Comparison of ENCODE assay signal across 14 mouse cellular contexts in genomic region chr17:78888554-78888953, GRCm38 (mm10). TPM values are rescaled to one million over a fixed set of nuclear protein-coding genes. Genes with fewer than 3 reads are reported as not detected.
"Had no signal": no experiment of that assay in that cellular context is flagged by ENCODE, and none has a peak within 500 bp of the region (broad histone marks: within the 10 kb centered on the region; RNA-seq: fewer than 3 reads in every experiment).

No protein-coding gene starts in this region.

- DNase-seq: kidney, postnatal 36 days; layer of hippocampus, adult 9-11 months; layer of hippocampus, postnatal 36 days; lung, adult 18-20 months; retina, postnatal 1 day; right cerebral cortex, postnatal 4 days; thymus, adult 2 months; thymus, postnatal 25 days had no signal

RNA-seq across cellular contexts. Expression of gene Sult6b1, which starts 18.2 kb away (rescaled TPM):
- total RNA-seq: layer of hippocampus, adult 18-20 months; layer of hippocampus, postnatal 36 days; liver, adult 2 months; megakaryocyte-erythroid progenitor cell, adult 5-6 weeks had no signal
- polyA plus RNA-seq: limb, embryonic 13.5 days; liver, adult 2 months; spleen, adult 2 months; thymus, adult 2 months; urinary bladder, adult 2 months had no signal
